Mouse (Mus musculus) embryo, embryonic 11 days (tissue): ENCODE data around the gene Tgm4.
A peak's percentile ranks its signal among the peaks of the same experiment; 100 is the strongest.

ENCODE experiments used
- DNase-seq: peaks from one replicate; pipeline ENCODE4 v3.0.0-alpha.2; 2015

Gene Tgm4

DNA sequence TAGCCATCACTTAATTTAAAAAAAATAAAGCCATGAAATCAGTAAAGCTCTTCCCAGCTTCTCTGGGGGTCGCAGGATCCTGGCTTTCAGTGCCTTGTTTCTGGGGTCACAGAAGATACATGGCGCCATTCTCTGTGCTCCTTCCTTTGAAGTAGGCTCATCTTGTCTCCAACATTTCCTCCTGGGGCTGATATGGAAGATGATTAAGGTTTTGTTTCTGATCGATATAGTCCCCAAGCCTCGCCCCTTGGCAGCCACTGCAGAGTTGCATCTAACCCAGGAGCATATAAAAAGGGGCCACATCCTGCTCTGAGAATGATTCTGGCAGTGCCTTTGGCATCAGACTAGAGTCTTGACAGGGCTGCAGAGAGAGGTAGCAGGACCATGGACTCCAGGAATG is at the start of gene Tgm4:
TSS of gene Tgm4 (plus strand) at position 301 of the 400 bp plus-strand sequence.
- DNase-seq, result no peak

DNA sequence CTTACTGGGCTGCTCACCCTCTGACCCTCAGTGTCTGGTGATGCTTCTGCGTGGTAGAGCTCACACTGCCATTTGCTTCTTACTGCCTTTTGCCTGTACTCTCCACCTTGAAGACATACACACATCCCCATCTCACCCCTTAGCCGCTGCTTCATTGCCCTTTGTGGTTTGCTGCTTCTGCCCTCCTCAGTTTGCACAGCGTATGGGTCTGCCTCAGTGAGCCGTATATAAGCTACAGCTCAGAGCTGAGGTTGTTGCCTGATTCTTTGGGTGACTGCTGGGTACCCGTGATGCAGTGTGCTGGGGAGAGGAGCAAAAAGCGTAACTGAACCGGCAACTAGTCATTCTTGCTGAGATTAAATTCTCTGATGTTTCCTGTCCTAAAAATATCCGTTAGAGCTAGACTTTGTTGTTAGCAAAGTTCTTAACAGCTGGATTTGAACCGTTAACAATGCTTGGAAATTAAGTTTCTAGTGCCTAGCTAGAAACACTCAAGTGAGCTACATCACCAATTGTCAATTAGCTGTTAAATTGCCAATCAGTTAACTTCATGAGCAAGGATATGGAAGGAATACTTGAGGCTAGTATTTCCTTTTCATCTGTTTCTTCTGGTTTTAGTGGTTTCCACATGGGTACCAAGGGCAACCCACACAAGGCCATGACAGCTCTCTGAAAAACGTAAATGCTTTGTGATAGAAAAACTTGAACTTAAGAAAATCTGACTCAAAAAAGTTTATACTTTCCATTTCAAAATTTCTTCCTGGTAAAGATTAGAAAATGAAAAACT is 35.9 kb upstream of the Tgm4 start:
- DNase-seq, result no peak

DNA sequence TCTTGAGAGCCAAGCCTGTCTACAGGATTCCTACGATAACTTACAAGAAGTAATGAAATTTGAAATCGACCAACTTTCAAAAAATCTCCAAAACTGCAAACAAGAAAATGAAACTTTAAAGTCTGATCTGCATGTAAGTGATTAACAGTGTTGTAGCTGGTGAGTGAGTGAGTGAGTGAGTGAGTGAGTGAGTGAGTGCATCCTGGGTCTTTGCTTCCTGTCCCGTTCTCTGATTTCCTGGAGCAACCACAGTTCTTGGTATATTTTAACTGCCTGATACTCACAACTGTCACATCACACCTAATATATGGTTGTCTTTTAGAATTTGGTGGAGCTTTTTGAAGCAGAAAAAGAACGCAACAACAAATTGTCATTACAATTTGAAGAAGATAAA is 35.3 kb upstream of the Tgm4 start:
- no peak for DNase-seq

GRCm38 (mm10) chr9:123004718-123005117 is 29.8 kb upstream of the Tgm4 start:
- DNase-seq, result no peak

DNA sequence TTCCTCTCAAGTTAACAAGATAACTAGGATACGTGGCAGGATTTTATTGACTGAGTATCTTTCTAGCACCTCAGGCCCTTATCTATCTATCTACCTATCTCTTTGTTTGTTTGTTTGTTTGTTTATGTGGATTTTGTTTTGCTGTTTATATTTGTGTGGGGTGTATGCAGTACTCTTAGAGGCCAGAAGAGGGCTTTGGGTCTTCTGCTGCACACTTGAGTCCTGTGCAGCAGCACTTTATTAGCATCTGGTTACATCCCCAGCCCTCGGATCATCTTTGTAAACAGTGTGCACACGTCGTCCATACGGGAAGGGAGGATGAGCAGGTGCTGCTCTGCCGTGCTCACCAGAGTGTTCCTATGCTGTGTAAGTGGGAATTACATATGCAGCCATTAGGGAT is 28.5 kb upstream of the Tgm4 start:
- peak; percentile 4 for DNase-seq

GRCm38 (mm10) chr9:123020995-123021631 is 13.4 kb upstream of the Tgm4 start, which contains the start of gene Tmem42:
Gene Tmem42, plus strand, starts transcription at chr9:123021326.
- peak; percentile 93 for DNase-seq

- no peak for DNase-seq
Measured at GRCm38 (mm10) chr9:123021636-123022379, 12.7 kb upstream of the Tgm4 start.

DNA sequence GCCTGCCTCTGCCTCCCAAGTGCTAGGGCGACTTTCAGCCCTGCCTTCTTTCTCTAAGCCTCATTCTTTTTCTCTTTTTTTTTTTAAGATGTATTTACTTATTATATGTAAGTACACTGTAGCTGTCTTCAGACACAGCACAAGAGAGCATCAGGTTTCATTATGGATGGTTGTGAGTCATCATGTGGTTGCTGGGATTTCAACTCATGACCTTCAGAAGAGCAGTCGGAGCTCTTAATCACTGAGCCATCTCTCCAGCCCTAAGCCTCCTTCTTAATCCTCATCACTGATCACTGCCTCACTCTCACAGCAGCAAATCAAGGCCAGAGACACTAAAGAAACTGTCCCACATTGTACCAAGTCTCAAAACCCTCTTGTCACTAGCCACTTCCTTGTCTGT is 10.3 kb upstream of the Tgm4 start:
- DNase-seq, result no peak

- no peak for DNase-seq
Measured at GRCm38 (mm10) chr9:123031496-123032246, 2.9 kb upstream of the Tgm4 start.

DNA sequence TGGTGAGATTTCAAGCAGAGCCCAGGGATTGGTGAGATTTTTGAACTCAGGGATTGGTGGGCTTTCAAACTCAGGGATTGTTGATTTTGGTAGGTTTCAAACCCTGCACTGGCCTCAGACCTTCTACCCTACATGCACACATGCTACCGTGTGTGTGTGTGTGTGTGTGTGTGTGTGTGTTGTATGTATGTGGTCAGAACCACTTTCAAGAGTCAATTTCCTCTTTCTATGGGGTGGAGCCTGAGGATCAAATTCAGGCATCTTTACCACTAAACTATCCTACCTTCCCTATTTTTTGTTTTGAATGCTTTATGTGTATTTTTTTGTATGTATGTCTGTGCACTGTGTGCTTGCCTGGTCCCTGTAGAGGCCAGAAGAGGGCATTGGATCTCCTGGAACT is 13.1 kb downstream of the Tgm4 start:
- DNase-seq, result no peak

GRCm38 (mm10) chr9:123058724-123059292 is 24.3 kb downstream of the Tgm4 start:
- DNase-seq, result no peak

DNA sequence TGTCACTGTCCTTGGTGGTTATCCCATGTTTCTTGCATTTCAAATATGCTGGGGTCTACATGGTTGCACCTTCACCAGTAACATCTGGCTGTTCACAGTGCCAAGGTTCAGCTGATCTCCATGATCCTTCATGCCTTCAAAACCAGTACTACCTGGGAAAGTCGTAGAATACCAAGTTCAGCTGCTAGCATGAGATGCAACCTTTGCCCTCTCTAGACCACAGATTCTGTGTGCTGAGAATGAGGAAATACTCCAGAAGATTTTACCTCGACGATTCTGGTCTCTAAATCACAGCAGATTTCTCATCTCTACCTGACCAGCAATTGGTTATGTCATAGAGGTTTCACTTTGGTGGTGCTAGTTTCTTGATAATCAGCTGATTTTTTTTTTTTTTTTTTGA is 25.6 kb downstream of the Tgm4 start:
- no peak for DNase-seq

- DNase-seq, result no peak
Measured at GRCm38 (mm10) chr9:123079149-123079548, 44.6 kb downstream of the Tgm4 start.

DNA sequence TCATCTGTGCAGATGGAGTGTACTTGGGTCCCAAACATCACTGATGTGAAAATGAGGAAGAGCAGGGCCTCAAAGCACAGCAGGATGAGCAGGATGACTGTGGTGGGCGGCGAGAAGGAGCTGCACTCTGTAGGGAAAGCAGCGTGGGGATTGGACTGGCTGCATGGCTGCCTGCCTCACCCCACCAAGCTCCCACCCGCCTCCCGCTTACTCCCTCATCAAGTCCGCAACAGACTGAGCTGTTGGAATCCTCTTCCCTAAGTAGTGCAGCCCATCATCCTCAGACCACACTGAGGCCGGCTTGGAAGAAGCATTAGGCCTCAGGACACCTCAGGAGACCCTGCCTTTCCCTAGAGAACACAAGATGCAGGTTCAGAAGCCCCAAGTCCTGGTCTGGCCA is 45.8 kb downstream of the Tgm4 start:
- DNase-seq, result no peak

DNA sequence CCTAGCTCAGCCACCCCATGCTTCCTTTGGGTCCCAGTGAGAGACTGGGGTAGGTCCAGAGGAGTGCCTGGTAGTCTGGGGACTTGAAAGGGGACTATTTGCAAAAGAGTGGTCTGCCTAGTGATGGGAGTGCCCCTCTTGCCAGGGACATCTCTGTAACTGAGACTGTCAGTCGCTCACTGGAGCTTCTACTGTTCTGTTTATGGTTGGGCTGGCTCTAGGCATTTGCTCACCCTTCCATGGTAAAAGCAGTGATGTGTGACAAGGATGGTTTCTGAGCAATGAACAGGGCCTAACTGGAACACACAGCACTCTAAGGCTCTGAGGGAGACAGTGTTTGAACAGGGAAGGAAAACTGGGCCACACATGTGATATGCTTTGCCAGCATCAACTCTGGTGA is 46.3 kb downstream of the Tgm4 start:
- no peak for DNase-seq

- no peak for DNase-seq
Measured at GRCm38 (mm10) chr9:123085373-123085772, 50.8 kb downstream of the Tgm4 start.

DNA sequence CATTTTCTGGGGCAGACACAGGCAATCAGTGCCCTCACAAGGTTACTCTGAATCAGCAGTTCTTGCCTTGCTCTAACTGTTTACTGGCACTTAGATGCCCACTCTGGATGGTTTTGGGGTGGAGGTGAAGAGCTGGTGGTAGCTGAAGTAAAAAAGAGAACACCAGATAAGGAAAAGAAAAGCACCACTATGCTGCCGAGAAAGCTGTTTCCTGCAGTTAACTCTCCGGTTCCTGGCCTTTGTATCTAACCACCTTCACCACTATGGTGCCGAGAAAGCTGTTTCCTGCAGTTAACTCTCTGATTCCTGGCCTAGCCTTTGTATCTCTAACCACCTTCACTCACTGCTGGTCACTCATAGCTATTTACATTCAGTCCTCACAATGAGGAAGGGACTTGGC is 53.0 kb downstream of the Tgm4 start:
- no peak for DNase-seq

- no peak for DNase-seq
Measured at GRCm38 (mm10) chr9:123090844-123091243, 56.3 kb downstream of the Tgm4 start.

DNA sequence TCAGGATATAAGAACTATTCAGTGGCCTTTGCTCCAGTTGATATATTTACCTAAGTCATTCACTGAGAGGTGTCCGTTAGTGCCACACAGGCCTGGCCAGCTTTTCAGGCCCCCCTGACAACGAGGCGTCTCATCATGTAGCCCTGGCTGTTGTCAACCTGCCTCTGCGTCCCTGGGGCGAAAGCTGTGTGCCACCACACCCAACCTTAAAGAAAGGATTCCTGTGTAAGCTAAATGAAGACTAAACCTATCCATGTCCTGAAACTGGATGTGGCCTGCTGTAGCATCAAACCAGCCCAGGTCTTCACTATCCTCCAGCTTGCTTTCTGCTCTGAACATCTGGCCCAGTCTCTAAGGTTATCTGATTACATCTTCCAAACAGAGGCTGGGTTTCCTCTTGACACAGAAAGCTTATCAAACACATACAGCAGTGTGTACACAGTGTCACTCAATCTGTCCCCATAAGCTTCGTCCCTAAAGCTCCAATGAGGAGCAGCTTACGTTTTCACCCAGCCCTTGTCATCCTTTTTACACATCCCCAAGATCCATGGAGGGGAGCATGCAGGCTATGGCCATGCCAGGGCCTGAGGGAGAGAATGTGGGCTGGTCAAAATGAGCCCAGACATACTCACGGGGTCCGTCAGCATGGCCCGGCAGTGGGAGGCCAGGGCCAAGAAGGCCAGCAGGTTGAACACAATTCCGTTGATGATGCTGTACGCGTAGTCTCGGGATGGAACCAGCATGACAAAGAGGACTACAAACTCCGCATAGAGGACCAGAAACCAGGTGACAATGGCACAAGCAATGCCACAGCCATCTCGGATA is 65.3 kb downstream of the Tgm4 start:
- DNase-seq, result no peak

- no peak for DNase-seq
Measured at GRCm38 (mm10) chr9:123103425-123103824, 68.9 kb downstream of the Tgm4 start.

DNA sequence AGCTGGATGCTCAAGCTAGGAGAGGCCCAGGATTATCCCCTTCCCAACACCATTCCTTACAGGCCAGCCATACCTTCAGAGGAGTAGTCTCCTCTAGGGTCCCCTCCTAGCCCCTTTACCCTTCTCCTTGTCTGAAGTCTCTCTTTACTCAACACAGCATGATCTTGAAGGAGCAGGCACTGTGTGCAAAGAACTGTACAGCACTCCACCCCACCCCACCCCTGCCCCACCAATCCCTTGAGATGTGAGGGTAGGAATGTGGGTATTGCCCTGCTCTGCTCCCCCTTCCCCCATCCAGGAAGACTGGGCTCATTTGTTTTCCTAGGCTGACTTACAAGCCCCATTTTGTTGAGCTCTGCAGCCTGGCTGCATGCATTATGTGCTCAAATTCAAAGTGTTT is 69.8 kb downstream of the Tgm4 start:
- DNase-seq, result no peak

DNA sequence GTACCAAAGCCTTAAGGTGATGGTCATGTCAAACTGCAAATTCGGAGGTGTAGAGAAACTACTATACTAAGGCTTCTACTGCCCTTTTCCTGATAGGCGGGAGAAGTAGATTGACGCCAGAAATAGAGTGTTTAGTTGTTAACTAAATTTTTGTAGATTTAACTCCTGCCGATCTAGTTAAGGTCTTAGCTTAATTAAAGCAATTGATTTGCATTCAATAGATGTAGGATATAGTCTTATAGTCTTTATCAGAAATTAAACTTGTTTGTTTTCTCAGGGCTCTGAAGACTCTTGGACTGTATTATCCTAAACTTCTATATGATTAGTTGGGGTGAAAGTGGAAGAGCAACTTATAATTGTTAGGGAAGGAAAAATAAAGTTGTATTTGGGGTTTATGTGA is 72.7 kb downstream of the Tgm4 start:
- no peak for DNase-seq
